Mouse (Mus musculus) kidney, adult 2 months (tissue): ENCODE data around the gene 1700028K03Rik.

ENCODE experiments used
- CTCF ChIP-seq: fragments of 200-500 bp; conservative IDR thresholded peaks from 2 replicates; pipeline ENCODE4 v1.5.1; 2011; ENCODE audit warnings: low read depth, mild to moderate bottlenecking, control low read depth, low read length, moderate library complexity, mixed read lengths; ENCODE audit not compliant: insufficient read depth, insufficient read length
- POLR2A ChIP-seq: fragments of 200-500 bp; IDR thresholded peaks from one replicate; pipeline ENCODE4 v1.6.1; 2011; ENCODE audit warnings: low read depth, low read length, control low read depth

DNA sequence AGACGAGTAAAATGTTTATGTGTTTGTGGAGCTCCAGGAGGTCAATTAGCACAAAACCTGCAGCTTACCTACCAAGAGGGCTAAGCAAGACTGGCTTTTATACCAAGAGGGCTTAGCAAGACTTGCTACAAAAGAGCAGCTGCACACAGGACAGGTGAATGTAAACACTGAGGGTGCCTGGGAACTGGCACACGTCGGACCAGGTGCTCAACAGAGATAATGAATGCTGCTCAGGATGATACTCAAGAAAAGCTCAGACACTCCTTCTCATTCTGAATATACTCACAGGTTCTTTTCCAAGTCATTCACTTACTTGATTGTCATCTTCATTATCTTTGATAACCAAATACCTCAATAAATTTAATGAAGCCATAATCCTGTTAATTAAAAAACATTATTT lies 22.5 kb downstream of the 1700028K03Rik start:
- no peak for TF ChIP-seq CTCF
- no peak for TF ChIP-seq POLR2A
